Mouse (Mus musculus): Measurements from ENCODE around the gene Osbpl3.

The Osbpl3 gene

GRCm38 (mm10) chr6:50334846-50335821, 120.9 kb downstream of the Osbpl3 start:
- DNase-seq (ENCODE audit: low spot score in 2 of 2): no peak

- DNase-seq (ENCODE audit: low spot score in 2 of 2): no peak
These were observed 122.7 kb downstream of the Osbpl3 start for GRCm38 (mm10) chr6:50333346-50333745.

GRCm38 (mm10) chr6:50331477-50331876, 124.5 kb downstream of the Osbpl3 start:
- DNase-seq (ENCODE audit: low spot score in 2 of 2): no peak

- DNase-seq (ENCODE audit: low spot score in 2 of 2): no peak
These were observed 126.6 kb downstream of the Osbpl3 start for GRCm38 (mm10) chr6:50329380-50329779.

- DNase-seq (ENCODE audit: low spot score in 2 of 2): no peak
These were observed 127.1 kb downstream of the Osbpl3 start for GRCm38 (mm10) chr6:50328901-50329300.

GRCm38 (mm10) chr6:50326192-50326591, 129.8 kb downstream of the Osbpl3 start:
- DNase-seq (ENCODE audit: low spot score in 2 of 2): no peak

GRCm38 (mm10) chr6:50325485-50325884, 130.5 kb downstream of the Osbpl3 start:
- no peak for DNase-seq (ENCODE audit: low spot score in 2 of 2)

- DNase-seq (ENCODE audit: low spot score in 2 of 2): no peak
These were observed 133.4 kb downstream of the Osbpl3 start for GRCm38 (mm10) chr6:50322631-50323030.

- DNase-seq (ENCODE audit: low spot score in 2 of 2): no peak
These were observed 134.3 kb downstream of the Osbpl3 start for GRCm38 (mm10) chr6:50321739-50322138.

- DNase-seq (ENCODE audit: low spot score in 2 of 2): no peak
These were observed 137.3 kb downstream of the Osbpl3 start for GRCm38 (mm10) chr6:50318590-50319172.

- no peak for DNase-seq (ENCODE audit: low spot score in 2 of 2)
These were observed 137.9 kb downstream of the Osbpl3 start for GRCm38 (mm10) chr6:50318150-50318549.

GRCm38 (mm10) chr6:50316795-50317505, 139.1 kb downstream of the Osbpl3 start:
- DNase-seq (ENCODE audit: low spot score in 2 of 2): no peak

GRCm38 (mm10) chr6:50314406-50315071, 141.5 kb downstream of the Osbpl3 start:
- no peak for DNase-seq (ENCODE audit: low spot score in 2 of 2)

- DNase-seq (ENCODE audit: low spot score in 2 of 2): peak; percentile 36 to 71
These were observed 143.4 kb downstream of the Osbpl3 start for GRCm38 (mm10) chr6:50312647-50313046.

- DNase-seq (ENCODE audit: low spot score in 2 of 2): peak in 1 of 2 experiments; percentile 35
These were observed 147.0 kb downstream of the Osbpl3 start for GRCm38 (mm10) chr6:50309019-50309418.

GRCm38 (mm10) chr6:50306625-50307024, 149.4 kb downstream of the Osbpl3 start:
- DNase-seq (ENCODE audit: low spot score in 2 of 2): no peak

GRCm38 (mm10) chr6:50304949-50305491, 151.0 kb downstream of the Osbpl3 start:
- peak; percentile 60 to 82 for DNase-seq (ENCODE audit: low spot score in 2 of 2)

GRCm38 (mm10) chr6:50301121-50301520, 154.9 kb downstream of the Osbpl3 start:
- no peak for DNase-seq (ENCODE audit: low spot score in 2 of 2)

GRCm38 (mm10) chr6:50300622-50301021, 155.4 kb downstream of the Osbpl3 start:
- DNase-seq (ENCODE audit: low spot score in 2 of 2): no peak

GRCm38 (mm10) chr6:50299071-50299470, 156.9 kb downstream of the Osbpl3 start:
- no peak for DNase-seq (ENCODE audit: low spot score in 2 of 2)

GRCm38 (mm10) chr6:50297671-50298070, 158.3 kb downstream of the Osbpl3 start:
- no peak for DNase-seq (ENCODE audit: low spot score in 2 of 2)
